Mouse (Mus musculus): ENCODE data around the gene Grk5.
"Not testable (repeated sequence)": the region's sequence is repeated elsewhere in the genome, so short reads cannot be mapped to it uniquely, and the experiment has no call there.

The Grk5 gene

DNA sequence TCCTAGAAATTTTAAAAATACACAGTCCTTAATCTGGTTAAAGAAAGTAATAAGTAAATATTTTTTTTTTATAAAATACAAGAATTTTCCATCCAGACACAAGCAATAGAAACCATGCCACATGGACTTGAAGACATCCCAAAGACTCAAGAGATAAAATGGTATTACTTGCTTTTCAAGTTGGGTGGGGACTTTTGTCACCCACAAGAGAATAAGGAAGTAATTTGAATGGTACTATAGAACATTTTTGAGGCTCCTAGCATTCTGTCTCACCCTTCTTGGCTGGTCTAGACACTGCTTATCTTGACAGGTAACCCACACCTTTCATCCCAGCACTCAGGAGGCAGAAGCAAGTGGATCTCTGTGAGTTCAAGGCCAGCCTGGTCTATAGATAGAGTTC, 20.8 kb downstream of the Grk5 start:
- in situ Hi-C loops (cut with MboI, MseI), result no loop called here

DNA sequence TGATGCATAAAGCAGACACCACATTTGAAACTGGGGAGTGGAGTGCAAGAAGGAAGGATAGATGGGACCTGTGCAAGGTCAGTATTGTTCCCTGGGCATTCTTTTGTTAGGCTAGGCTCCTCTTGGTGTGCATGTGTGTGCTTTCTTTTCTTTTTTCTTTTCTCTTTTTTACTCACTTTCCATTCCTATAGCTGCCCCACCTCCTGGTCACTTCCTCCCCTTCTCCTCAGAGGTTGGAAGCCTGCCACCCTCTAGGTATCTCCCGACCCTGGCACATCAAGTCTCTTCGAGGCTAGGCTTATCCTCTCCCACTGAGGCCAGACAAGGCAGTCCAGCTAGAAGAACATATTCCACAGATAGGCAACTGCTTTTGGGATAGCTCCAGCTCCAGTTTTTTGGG, 22.1 kb downstream of the Grk5 start:
- in situ Hi-C loops (cut with MboI, MseI), result no loop called here

DNA sequence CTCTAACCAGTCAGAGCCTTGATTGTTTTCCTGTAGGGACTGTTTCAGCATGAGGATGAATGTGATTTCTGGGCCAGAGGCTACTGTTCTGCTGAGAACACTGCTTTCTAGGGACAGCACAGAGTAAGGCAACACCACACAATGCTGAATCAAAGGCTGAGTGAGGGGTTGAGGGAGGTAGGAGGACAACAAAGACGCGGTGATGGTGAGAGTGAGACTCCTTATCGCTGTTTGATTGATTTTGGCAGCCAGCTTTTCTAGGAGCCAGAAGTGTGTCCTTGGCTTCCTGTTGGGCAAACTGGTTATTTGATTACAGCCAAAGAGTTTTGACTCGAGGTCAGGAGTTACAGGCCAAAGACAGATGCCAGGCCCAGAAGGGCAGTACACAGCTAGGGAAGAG, 25.7 kb downstream of the Grk5 start:
- in situ Hi-C loops (cut with MboI, MseI), result no loop called here

DNA sequence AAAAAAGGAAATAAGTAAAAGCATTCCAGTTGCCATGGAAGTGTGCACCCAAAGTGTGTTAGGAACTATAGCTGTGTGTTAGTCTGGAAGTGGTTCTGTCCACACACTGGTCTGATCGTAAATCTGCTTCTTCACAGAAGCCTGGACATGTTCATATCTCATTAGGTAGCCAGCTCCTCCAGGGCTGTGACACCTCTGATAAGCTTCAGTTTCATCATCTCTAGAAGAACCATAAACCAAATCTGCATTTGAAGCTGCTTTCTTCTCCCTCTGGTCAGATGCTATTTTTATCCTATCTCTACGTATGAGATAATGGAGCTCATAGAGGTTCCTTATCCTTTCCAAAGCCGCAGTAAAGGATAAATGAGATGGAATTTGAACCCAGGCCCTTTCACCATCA, 26.3 kb downstream of the Grk5 start:
- in situ Hi-C loops (cut with MboI, MseI), result no loop called here

DNA sequence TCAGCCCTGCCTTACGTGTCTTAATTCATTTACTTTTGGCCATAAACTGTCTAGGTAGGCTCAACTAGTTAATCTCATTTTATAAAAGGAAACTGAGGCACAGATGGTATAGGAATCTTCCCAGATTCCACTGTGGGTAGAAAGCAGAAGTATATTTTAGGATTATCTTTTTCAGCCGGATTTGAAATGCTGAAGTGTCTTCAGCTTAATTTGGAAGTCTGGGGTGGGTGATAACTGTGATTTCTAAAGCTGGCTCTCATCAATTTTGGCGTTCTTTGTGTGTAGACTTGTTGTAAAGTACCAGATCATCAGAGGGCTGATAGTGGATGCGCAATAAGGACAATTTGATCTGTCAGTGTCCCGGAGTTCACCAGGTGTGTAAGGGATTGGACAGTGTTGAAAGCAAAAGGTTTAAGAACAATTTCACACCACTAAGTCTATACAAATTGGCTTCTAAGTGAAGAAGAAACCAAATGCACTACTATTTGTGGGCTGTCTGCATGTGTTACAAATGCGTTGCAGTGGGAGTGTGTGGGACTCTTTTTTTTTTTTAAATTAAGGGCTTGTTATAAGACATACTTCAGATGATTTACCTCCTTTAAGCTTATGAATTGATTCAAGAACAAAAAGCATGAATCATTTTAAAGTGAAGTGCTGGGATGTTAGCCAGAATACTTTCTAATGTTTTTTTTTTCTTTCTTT, 27.5 kb downstream of the Grk5 start:
- in situ Hi-C loops (cut with MboI, MseI), result no loop called here

DNA sequence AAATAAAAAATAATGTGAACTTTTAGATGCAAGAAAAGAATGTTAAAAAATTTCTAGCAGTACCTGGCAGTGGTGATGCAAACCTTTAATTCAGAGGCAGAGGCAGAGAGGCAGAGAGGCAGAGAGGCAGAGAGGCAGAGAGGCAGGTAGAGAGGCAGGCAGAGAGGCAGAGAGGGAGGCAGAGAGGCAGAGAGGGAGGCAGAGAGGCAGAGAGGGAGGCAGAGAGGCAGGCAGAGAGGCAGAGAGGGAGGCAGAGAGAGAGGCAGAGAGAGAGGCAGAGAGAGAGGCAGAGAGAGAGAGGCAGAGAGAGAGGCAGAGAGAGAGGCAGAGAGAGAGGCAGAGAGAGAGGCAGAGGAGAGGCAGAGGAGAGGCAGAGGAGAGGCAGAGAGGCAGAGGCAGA, 35.0 kb downstream of the Grk5 start:
- in situ Hi-C loops (cut with MboI, MseI), result not testable (repeated sequence)

DNA sequence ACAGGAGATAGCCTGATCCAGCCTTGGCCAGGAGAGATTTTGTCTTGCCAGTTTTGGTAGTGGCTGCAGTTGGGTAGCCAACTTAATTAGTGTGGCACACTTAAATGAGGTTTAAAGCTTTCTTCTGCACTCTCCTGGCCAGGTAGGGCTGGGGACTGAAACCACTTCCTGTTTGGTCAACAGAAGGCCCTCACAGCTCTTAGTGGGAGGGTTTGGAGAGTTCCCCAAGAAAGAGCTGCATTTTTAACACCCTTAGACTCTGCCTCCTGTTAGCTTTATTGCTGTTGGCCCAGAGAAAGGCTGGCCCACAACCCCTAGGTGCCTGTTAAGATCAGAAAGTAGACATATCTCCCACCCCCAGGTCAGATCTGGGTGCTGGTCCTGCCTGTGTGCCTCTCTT, 45.5 kb downstream of the Grk5 start:
- in situ Hi-C loops (cut with MboI, MseI), result no loop called here

DNA sequence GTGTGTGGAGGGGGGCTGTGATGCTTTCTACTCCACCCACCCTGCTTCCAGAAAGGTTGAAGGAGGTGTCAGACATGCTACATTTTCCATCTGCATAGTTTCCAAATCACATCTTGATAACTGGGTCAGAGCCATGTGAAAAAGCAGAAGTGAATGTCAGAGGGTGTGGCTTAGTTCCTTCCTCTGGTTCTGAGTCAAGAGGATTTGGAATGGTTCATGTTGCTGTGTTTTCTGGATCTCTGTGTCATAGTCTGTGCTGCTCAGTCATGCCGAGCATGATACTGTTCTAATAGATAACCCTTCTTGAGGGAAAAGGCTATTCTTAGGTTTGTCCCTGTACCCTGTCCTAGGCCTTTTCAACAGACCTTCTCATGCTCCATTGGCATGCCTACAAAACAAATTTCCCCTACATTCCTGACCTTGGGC, 50.4 kb downstream of the Grk5 start:
- in situ Hi-C loops (cut with MboI, MseI), result no loop called here

DNA sequence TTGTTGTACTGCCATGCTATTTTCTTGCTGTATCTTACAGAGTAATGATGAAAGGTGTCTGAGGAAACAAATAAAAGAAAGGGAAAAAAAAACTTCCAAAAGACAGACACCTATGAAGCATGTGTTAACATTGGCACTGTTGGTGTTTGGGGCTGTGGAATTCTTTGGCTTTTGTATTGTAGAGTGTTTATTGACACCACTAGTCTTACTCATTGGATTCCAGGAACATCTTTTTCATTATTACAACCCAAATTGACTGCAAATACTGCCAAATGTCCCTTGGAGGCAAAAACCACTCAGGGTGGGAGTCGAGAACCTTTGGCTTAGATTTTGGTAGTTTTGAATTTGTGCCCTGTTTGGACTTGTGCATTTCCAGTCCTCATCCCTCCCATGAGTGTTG, 51.3 kb downstream of the Grk5 start:
- in situ Hi-C loops (cut with MboI, MseI), result no loop called here

DNA sequence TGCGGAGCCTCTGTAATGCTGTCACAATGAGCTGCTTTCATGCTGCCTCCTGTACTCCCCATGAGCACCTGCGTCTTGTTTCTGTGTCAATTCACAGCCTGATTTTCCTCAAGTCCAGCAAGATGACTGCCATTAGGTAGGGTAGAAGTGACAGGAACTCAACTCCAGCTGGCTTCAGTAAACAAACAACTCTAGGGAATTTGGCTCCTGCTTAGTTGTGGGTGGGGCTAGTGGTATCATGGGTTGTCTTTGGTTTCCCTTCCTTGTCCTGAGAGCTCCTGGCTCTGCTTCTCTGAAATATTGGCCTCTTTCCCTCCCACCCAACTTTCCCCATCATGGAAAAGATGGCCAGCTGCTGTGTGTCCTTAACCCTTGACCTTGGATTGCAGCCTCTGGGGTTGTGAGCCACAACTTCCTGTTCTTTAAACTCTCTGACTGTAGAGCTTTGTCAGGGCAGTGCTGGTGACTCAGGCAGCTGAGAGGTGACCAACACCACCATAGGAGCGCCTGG, 56.3 kb downstream of the Grk5 start:
- in situ Hi-C loops (cut with MboI, MseI), result no loop called here

DNA sequence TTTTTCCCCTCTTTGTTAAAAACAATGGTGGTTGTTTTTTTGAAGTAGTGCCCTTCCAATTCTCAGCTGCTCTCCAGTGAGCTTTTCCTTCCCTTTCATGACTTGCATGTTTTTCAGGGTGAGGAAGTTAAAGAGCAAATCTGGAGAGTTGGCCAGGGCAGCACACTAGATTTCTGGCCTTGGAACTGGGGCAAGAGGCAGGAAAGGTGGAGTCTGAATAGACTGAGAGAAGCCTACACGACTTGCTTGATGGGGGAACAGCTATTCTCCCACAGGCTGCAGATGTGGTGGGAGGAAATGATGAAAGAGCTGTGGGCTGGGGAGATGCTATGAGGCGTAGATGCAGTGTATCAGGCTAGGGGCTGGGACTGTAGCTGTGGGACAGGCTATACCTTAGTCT, 57.1 kb downstream of the Grk5 start:
- in situ Hi-C loops (cut with MboI, MseI), result no loop called here

DNA sequence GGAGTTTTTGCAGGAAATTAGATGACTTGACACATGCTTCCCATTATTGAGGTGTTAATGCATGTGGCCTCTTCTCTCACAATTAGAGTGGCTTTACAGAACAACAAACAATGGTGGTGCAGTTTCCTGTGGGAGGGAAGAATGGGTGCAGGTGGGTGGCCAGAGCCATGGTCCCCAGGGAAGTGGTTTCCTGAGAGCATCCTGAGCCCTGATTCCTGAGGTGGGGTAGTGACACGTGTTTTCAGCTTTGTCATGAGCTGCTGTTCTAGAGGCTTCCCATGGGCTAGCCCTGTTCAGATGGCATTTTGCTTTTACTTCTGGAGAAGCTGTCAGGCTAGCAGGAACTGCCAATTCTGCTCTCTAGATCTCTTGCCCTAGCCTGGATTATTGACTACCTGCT, 59.4 kb downstream of the Grk5 start:
- in situ Hi-C loops (cut with MboI, MseI), result no loop called here

DNA sequence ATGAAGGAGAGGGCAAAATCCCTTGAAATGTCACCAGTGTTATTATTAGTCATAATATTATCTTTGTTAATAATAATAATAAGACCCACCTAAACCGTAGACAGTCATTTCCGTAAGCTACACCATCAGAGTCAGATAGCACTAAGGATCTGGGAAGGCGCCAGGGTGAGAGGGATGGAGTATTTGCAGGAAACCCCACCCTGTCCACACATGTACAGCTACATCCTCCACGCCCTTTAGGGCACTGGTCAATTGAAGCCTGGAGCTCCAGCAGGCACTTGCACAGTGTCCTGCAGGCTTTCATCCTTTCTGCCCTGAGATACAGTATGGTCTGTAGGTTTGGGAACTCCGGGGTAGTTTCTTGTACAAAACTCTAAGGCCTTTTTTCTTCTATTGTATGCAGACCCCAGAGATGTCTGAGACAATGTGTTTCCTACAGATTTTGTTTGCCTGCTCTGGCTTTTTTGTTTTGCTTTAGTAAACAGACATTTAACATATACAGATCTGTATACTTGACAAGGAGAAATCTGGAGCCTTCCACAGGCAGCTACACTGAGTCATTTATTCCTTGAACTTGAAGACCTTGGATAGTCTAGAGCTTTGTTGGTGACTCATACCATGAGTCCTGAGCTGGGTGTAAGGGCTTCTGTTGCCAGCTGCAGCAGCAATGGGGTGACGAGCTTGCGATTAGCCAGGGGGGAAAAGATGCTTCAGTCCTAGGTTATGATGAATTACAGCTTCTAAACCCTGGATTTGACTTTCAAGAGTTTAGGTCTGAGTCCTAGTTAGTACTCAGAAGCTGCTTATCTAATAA, 60.7 kb downstream of the Grk5 start:
- in situ Hi-C loops (cut with MboI, MseI), result no loop called here

DNA sequence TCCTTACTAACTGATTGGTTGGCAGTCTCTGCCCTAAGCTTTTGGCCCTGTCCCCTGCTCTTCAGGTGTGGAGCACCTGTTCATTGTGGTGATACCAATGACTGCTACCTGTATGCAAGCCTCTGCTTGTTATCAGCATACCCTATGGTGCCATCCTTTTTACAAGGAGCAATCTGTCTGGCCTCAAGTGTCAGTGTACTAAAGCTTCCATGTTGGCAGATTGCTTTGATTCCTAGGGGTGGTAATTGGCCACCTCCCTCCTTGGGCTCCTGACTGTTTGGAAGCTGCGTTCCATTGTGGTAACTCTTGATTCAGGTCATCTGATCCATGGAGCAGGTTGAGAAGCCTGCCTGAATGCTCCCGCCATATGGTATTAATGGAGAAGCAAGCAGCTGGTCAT, 65.6 kb downstream of the Grk5 start:
- in situ Hi-C loops (cut with MboI, MseI), result no loop called here

DNA sequence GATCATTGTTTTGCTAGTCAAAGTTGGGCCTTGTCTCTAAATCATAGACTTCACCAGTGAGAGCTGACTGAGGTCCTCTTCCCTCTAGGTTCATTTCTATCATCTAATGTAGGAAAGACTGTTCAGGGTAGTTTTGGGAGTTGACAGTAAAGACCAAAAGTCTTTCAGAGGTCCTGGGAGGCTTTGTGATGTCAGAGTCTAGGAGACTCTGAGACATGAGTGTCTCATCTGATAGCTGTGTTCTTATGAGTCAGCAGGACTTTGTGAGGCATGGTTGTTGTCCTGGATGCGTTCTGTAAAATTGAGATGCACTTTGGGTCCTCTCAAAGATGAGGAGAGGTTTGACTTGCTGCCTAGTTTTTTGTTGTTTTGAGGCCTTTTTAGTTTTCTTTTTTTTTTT, 66.2 kb downstream of the Grk5 start:
- in situ Hi-C loops (cut with MboI, MseI), result no loop called here

DNA sequence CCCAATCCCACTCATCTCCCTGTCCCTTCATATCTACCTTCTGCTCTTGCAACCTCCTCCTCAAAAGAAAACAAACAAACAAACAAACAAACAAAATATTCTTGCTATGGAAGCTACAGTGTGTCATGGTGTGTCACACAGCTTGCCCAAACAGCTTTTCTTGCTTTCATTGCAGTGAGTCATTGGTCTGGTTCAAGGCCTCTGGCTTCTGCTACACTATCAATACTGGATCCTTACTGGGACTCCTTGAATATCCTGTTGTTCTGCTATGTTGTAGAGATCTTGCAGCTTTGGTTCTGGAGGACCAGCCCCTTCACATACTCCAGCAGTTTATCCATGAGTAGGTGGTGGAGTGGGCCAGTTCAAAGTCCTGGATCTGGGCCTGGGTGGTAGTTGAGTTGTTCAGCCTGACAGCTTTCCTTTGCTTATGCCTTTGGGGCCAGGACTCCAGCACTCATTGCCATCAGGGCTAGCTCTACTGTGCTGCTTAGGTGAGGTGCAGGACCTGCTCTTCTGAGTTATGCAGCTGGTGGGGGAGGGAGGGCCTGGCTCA, 66.7 kb downstream of the Grk5 start:
- in situ Hi-C loops (cut with MboI, MseI), result no loop called here

DNA sequence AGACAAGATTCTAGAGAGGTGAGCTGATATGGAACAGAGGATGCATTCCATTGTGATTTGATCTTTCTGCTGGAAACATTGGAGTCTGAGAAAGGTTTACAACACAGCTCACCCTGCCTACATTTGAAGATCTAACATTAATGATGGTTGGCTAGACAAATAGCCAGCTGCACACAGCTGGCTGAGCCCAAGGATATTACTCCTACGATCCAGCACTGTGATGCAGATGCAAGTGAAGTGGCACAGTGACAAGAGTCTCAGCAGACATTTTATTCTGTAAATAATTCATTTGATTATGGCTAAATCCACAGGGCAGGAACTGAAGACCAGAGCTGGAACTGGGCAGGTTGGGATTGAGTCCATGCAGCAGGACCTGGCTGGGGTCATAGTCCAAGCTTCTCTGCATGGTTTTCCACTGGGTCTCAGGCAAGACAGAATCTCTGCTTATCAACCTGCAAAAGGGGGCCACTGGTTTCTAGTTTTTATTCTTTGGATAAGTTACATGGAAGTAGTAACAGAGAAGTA, 70.2 kb downstream of the Grk5 start:
- in situ Hi-C loops (cut with MboI, MseI), result no loop called here

DNA sequence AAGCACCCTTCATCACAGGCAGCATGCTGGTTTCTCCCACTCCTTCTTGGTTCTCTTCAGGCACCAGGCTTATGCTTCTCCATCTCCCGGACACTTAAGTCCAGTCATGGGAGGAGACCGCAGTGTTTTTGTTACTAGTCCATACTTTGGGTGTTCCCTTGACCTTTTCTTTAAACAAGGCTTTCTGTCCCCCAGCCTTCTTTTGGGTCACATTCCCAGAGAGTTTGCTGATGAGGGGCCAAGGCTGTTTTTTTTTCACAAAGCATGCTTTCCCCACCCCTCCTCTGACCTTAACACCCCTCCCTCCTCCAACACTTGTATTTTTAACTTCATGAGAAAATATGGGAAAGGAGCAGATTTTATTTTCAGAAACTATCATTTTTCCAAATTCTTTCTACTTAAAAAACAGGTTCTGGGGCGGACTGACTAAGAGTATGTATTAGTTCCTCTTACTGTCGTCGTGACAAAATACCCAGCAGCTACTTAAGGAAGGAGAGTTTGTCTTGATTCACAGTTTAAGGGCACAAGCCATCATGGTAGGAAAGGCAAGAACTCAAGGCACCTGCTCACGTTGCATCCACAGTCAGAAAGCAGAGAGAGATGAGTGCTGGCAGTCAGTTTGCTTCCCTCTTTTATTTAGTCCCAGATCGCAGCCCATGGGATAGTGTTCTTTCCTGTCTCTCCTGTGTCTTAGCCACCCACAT, 73.0 kb downstream of the Grk5 start:
- in situ Hi-C loops (cut with MboI, MseI), result no loop called here

DNA sequence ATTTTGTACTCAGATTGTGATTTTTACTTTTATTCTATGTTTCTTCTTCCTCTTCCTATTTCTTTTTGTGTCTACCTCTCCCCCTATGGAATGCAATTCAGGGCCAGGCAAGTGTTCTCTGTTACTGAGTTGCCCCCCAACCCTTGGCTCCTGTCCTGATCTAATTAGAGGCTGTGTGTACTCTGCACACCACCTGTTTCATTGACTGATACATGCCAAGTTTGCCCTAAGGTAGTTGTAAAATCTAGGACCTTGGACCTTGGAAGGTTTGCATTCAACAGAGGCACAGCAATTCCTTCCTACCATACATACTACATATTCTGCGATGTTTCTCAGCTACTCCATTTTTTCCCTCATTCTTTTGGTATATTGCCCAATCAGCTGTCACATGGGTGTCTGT, 78.4 kb downstream of the Grk5 start:
- in situ Hi-C loops (cut with MboI, MseI), result no loop called here

DNA sequence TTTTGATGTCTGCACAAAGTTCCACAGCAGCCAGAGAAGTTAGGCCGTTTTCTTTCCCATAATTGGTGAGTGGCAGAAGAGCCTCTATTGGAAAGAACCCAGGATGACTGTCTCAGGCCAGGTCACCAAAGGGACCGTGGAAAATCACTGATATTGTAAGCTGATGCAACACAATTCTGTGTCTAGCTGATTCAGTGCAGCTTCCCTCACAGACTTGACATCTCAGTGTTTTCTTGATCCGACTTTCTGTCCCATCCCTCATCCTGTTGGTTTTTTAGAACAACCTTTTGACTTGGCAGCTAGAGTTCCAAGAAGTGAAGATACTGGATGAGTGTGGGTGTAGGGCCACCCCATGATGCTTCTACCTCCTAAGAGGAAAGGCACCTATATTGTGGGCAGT, 80.9 kb downstream of the Grk5 start:
- in situ Hi-C loops (cut with MboI, MseI), result loop anchor here (10.0 kb wide), 1 partner anchor 1006 kb away; no protein-coding TSS in a partner anchor

DNA sequence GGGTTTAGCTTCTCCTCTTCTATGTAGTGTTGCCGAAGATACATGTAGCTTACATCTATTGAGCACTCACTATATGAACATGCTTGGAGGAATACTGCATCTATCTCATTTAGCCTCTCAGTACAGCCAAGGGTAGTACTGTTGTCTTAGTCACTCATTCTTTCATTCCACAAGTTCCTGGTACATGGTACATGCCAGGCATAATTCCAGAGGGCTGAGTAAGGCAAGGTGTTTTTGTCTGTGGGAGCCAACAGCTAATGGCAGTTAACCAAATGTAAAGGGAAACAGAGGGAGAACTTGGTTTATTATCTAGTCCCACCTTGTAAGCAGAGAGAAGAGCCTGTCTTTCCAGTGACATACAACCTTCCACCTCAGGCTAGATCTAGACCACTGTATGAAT, 82.0 kb downstream of the Grk5 start:
- in situ Hi-C loops (cut with MboI, MseI), result loop anchor here (10.0 kb wide), 1 partner anchor 1007 kb away; no protein-coding TSS in a partner anchor
